Mouse (Mus musculus) heart, embryonic 10.5 days (tissue): Measurements from ENCODE around the gene Gls. TPM values are rescaled to one million over a fixed set of nuclear protein-coding genes. Genes with fewer than 3 reads are reported as not detected.

Source experiments
- DNase-seq: peaks from one replicate; pipeline ENCODE4 v3.0.0-alpha.2; 2017; ENCODE audit warnings: low spot score
- H3K27ac ChIP-seq: fragments of 300-500 bp; sonication (generic); 2 replicates; pipeline ENCODE4 v1.5.1; 2016; ENCODE audit warnings: mild to moderate bottlenecking
- H3K27me3 ChIP-seq: fragments of 300-500 bp; sonication (generic); 2 replicates; pipeline ENCODE4 v1.6.1; 2016; ENCODE audit warnings: mild to moderate bottlenecking; ENCODE audit not compliant: poor library complexity, insufficient read depth, severe bottlenecking
- H3K36me3 ChIP-seq: fragments of 300-500 bp; sonication (generic); 2 replicates; pipeline ENCODE4 v1.6.1; 2016; ENCODE audit warnings: mild to moderate bottlenecking, moderate library complexity
- H3K4me1 ChIP-seq: fragments of 300-500 bp; sonication (generic); 2 replicates; pipeline ENCODE4 v1.6.1; 2016; ENCODE audit warnings: mild to moderate bottlenecking
- H3K4me3 ChIP-seq: fragments of 300-500 bp; sonication (generic); 2 replicates; pipeline ENCODE4 v1.5.1; 2016; ENCODE audit warnings: mild to moderate bottlenecking, moderate library complexity
- H3K9me3 ChIP-seq: fragments of 300-500 bp; sonication (generic); 2 replicates; pipeline ENCODE4 v1.6.1; 2016; ENCODE audit warnings: mild to moderate bottlenecking, moderate library complexity
- WGBS: fragments of 180-500 bp; shearing (Covaris S2); methylation state at CpG from one replicate; pipeline ENCODE4 v1.1.7; 2016; 5-methylcytosine and 5-hydroxymethylcytosine counted together
- polyA plus RNA-seq: library from polyadenylated mRNA; unstranded; fragments of >200 nt; fragmentation: Nextera tagmentation; extraction: Ambion mirVana; gene quantifications from 2 replicates; pipeline ENCODE4 v1.2.1, GENCODE M21; 2016

Gls gene
- polyA plus RNA-seq, 1 experiment from 2014 or later: 25.1 TPM

GRCm38 (mm10) chr1:52129794-52130193 is 103.2 kb downstream of the Gls start:
- Histone ChIP-seq H3K27me3 (no peaks in the 10 kb centered on the region), H3K4me1 (no peaks in the 10 kb centered on the region), H3K9me3 (no peaks in the 10 kb centered on the region), H3K36me3 (peaks cover 31% of the 10 kb centered on the region), H3K4me3 (no peak overlapping the region), H3K27ac (no peak overlapping the region)
- no peak for DNase-seq
- WGBS: 55% methylated on average over 6 of the region's 6 CpGs

GRCm38 (mm10) chr1:52127350-52127749 is 105.7 kb downstream of the Gls start:
- Histone ChIP-seq H3K36me3 (peaks cover 31% of the 10 kb centered on the region), H3K27ac (no peak overlapping the region), H3K4me3 (no peak overlapping the region), H3K27me3 (no peaks in the 10 kb centered on the region), H3K9me3 (no peaks in the 10 kb centered on the region), H3K4me1 (no peaks in the 10 kb centered on the region)
- DNase-seq: no peak
- 91% methylated on average over 6 of the region's 6 CpGs for WGBS

GRCm38 (mm10) chr1:52124818-52125217 is 108.2 kb downstream of the Gls start:
- Histone ChIP-seq H3K27ac (no peak overlapping the region), H3K4me3 (no peak overlapping the region), H3K4me1 (no peaks in the 10 kb centered on the region), H3K36me3 (peaks cover 31% of the 10 kb centered on the region), H3K9me3 (no peaks in the 10 kb centered on the region), H3K27me3 (no peaks in the 10 kb centered on the region)
- whole genome bisulfite sequencing: 55% methylated on average over 3 of the region's 3 CpGs
- DNase-seq: no peak

- H3K4me3 ChIP-seq: no peak overlapping the region
- peaks cover 11% of the 10 kb centered on the region for H3K36me3 ChIP-seq
- no peaks in the 10 kb centered on the region for H3K4me1 ChIP-seq
- H3K27me3 ChIP-seq: no peaks in the 10 kb centered on the region
- 84% methylated on average over 3 of the region's 3 CpGs for WGBS
- no peak overlapping the region for H3K27ac ChIP-seq
- H3K9me3 ChIP-seq: no peaks in the 10 kb centered on the region
- no peak for DNase-seq
Measured at GRCm38 (mm10) chr1:52121052-52121451, 112.0 kb downstream of the Gls start.

GRCm38 (mm10) chr1:52120191-52120590 is 112.8 kb downstream of the Gls start:
- Histone ChIP-seq H3K4me1 (no peaks in the 10 kb centered on the region), H3K4me3 (peak overlapping the region; percentile 93), H3K27me3 (no peaks in the 10 kb centered on the region), H3K9me3 (no peaks in the 10 kb centered on the region), H3K27ac (no peak overlapping the region; the same call in 1 of the 2 replicates), H3K36me3 (peaks cover 3% of the 10 kb centered on the region; the same call in 1 of the 2 replicates)
- WGBS: 28% methylated on average over 10 of the region's 10 CpGs
- DNase-seq: no peak

- H3K9me3 ChIP-seq: no peaks in the 10 kb centered on the region
- no peak for DNase-seq
Measured at GRCm38 (mm10) chr1:52119691-52120090, 113.3 kb downstream of the Gls start.

GRCm38 (mm10) chr1:52118860-52119591 is 114.0 kb downstream of the Gls start, which contains the start of gene Stat1:
Gene Stat1, plus strand, starts transcription at chr1:52119440.
- peak; percentile 96 for DNase-seq
- no peaks in the 10 kb centered on the region for H3K27me3 ChIP-seq
- no peaks in the 10 kb centered on the region for H3K9me3 ChIP-seq
- 5% methylated on average over 37 of the region's 37 CpGs for WGBS
- H3K4me3 ChIP-seq: peak within 1 kb of the TSS; percentile 93
- H3K27ac ChIP-seq: peak within 1 kb of the TSS; percentile 88
- peaks cover 3% of the 10 kb centered on the region; the same call in 1 of the 2 replicates for H3K36me3 ChIP-seq
- H3K4me1 ChIP-seq: no peaks in the 10 kb centered on the region

More at GRCm38 (mm10) chr1:52119691-52120090, 113.3 kb downstream of the Gls start:
- Histone ChIP-seq H3K4me3 (peak overlapping the region; percentile 93), H3K27me3 (no peaks in the 10 kb centered on the region), H3K27ac (peak overlapping the region; percentile 88; the same call in 1 of the 2 replicates), H3K4me1 (no peaks in the 10 kb centered on the region), H3K36me3 (peaks cover 3% of the 10 kb centered on the region; the same call in 1 of the 2 replicates)
- WGBS: under 1% methylated on average over 20 of the region's 20 CpGs

GRCm38 (mm10) chr1:52117777-52118176 is 115.3 kb downstream of the Gls start:
- H3K4me3 ChIP-seq: no peak overlapping the region
- DNase-seq: no peak
- H3K36me3 ChIP-seq: no peaks in the 10 kb centered on the region; the same call in 1 of the 2 replicates
- 83% methylated on average over 1 of the region's 1 CpGs for WGBS
- H3K4me1 ChIP-seq: peaks cover 5% of the 10 kb centered on the region
- no peak overlapping the region for H3K27ac ChIP-seq
- H3K9me3 ChIP-seq: no peaks in the 10 kb centered on the region
- H3K27me3 ChIP-seq: no peaks in the 10 kb centered on the region

GRCm38 (mm10) chr1:52116441-52116840 is 116.6 kb downstream of the Gls start:
- 78% methylated on average over 3 of the region's 3 CpGs for WGBS
- no peaks in the 10 kb centered on the region for H3K36me3 ChIP-seq
- no peaks in the 10 kb centered on the region for H3K27me3 ChIP-seq
- DNase-seq: no peak
- H3K4me1 ChIP-seq: peaks cover 5% of the 10 kb centered on the region
- H3K27ac ChIP-seq: no peak overlapping the region
- no peak overlapping the region for H3K4me3 ChIP-seq
- no peaks in the 10 kb centered on the region for H3K9me3 ChIP-seq

- under 1% methylated on average over 32 of the region's 32 CpGs for WGBS
- DNase-seq: peak; percentile 98
- Histone ChIP-seq H3K9me3 (no peaks in the 10 kb centered on the region), H3K36me3 (no peaks in the 10 kb centered on the region), H3K4me3 (peak overlapping the region; percentile 55), H3K4me1 (peaks cover 5% of the 10 kb centered on the region), H3K27ac (peak overlapping the region; percentile 93), H3K27me3 (no peaks in the 10 kb centered on the region)
Measured at GRCm38 (mm10) chr1:52113666-52114069, 119.4 kb downstream of the Gls start.

Other genes with a start within 250 kb of the Gls start
- 0.99 and 1.0 TPM in 2 replicates for gene Stat4, start 246.1 kb downstream of the Gls start, polyA plus RNA-seq
- gene Stat1, start 113.8 kb downstream of the Gls start, polyA plus RNA-seq: 17.9 and 25.8 TPM in 2 replicates